Mouse (Mus musculus): ENCODE results near the gene Iqcn.

Gene Iqcn

GRCm38 (mm10) chr8:70703287-70703686 lies at the start of gene Iqcn:
Iqcn (plus strand) TSS chr8:70703457.
- no peak for DNase-seq (ENCODE audit: low spot score)

- DNase-seq (ENCODE audit: low spot score), result no peak
These were observed 49.1 kb upstream of the Iqcn start for GRCm38 (mm10) chr8:70654121-70654520.

- no peak for DNase-seq (ENCODE audit: low spot score)
These were observed 47.8 kb upstream of the Iqcn start for GRCm38 (mm10) chr8:70655469-70655868.

GRCm38 (mm10) chr8:70656193-70656790 lies 47.0 kb upstream of the Iqcn start:
- DNase-seq (ENCODE audit: low spot score), result no peak

- DNase-seq (ENCODE audit: low spot score), result no peak
These were observed 46.0 kb upstream of the Iqcn start for GRCm38 (mm10) chr8:70657214-70657613.

GRCm38 (mm10) chr8:70657739-70658138 lies 45.5 kb upstream of the Iqcn start:
- DNase-seq (ENCODE audit: low spot score), result no peak

GRCm38 (mm10) chr8:70658897-70659603 lies 44.2 kb upstream of the Iqcn start:
- no peak for DNase-seq (ENCODE audit: low spot score)

GRCm38 (mm10) chr8:70659604-70660272 lies 43.5 kb upstream of the Iqcn start:
- peak; percentile 99 for DNase-seq (ENCODE audit: low spot score)

GRCm38 (mm10) chr8:70660273-70660725 lies 43.0 kb upstream of the Iqcn start, which contains the start of gene Pgpep1:
Pgpep1 (minus strand) TSS chr8:70660388.
- DNase-seq (ENCODE audit: low spot score), result peak; percentile 88

GRCm38 (mm10) chr8:70663691-70664090 lies 39.6 kb upstream of the Iqcn start:
- no peak for DNase-seq (ENCODE audit: low spot score)

- no peak for DNase-seq (ENCODE audit: low spot score)
These were observed 38.6 kb upstream of the Iqcn start for GRCm38 (mm10) chr8:70664631-70665030.

GRCm38 (mm10) chr8:70665599-70665998 lies 37.7 kb upstream of the Iqcn start:
- DNase-seq (ENCODE audit: low spot score), result peak; percentile 86

GRCm38 (mm10) chr8:70667071-70667470 lies 36.2 kb upstream of the Iqcn start:
- DNase-seq (ENCODE audit: low spot score), result no peak

- DNase-seq (ENCODE audit: low spot score), result no peak
These were observed 31.5 kb upstream of the Iqcn start for GRCm38 (mm10) chr8:70671615-70672324.

- no peak for DNase-seq (ENCODE audit: low spot score)
These were observed 30.8 kb upstream of the Iqcn start for GRCm38 (mm10) chr8:70672325-70673078.

- peak; percentile 99 for DNase-seq (ENCODE audit: low spot score)
These were observed 30.0 kb upstream of the Iqcn start, which contains the start of gene Lsm4 for GRCm38 (mm10) chr8:70673079-70673856. Lsm4 (plus strand) TSS chr8:70673248.

- no peak for DNase-seq (ENCODE audit: low spot score)
These were observed 29.1 kb upstream of the Iqcn start for GRCm38 (mm10) chr8:70674109-70674508.

GRCm38 (mm10) chr8:70674716-70675115 lies 28.5 kb upstream of the Iqcn start:
- no peak for DNase-seq (ENCODE audit: low spot score)

GRCm38 (mm10) chr8:70675336-70675735 lies 27.9 kb upstream of the Iqcn start:
- no peak for DNase-seq (ENCODE audit: low spot score)

GRCm38 (mm10) chr8:70677451-70678080 lies 25.7 kb upstream of the Iqcn start:
- DNase-seq (ENCODE audit: low spot score), result no peak

Data from yolk sac, embryonic 10.5 days (tissue).